Mouse (Mus musculus) bone marrow macrophage, adult 2 months (primary cell): ENCODE results near the gene Gm20721. TPM values are rescaled to one million over a fixed set of nuclear protein-coding genes. Genes with fewer than 3 reads are reported as not detected.

Source experiments
- H3K27ac ChIP-seq: 2 replicates; pipeline ENCODE4 v1.5.1; 2012; ENCODE audit warnings: low read depth, low read length; ENCODE audit not compliant: insufficient read depth
- H3K4me1 ChIP-seq: 2 replicates; pipeline ENCODE4 v1.6.1; 2012; ENCODE audit warnings: low read length; ENCODE audit not compliant: control insufficient read depth, insufficient read depth
- H3K4me3 ChIP-seq: 2 replicates; pipeline ENCODE4 v1.5.1; 2012; ENCODE audit warnings: mild to moderate bottlenecking, low read length, moderate library complexity; ENCODE audit not compliant: insufficient read depth
- CTCF ChIP-seq: IDR thresholded peaks from 2 replicates; pipeline ENCODE4 v1.5.1; 2012; ENCODE audit warnings: low read depth, mild to moderate bottlenecking, low read length, moderate library complexity
- POLR2A ChIP-seq: IDR thresholded peaks from 2 replicates; pipeline ENCODE4 v1.6.1; 2012; ENCODE audit warnings: mild to moderate bottlenecking, low read depth, low read length, borderline replicate concordance
- polyA plus RNA-seq: library from polyadenylated mRNA; stranded (reverse); fragments of >200 nt; gene quantifications from 2 replicates; pipeline ENCODE4 v1.2.4, GENCODE M21; 2012; ENCODE audit not compliant: missing spikeins, insufficient read depth, insufficient read length

Gene Gm20721
- polyA plus RNA-seq, 1 experiment: 4.1 TPM

GRCm38 (mm10) chr2:174344003-174344655 is 2.4 kb downstream of the Gm20721 start:
- H3K27ac ChIP-seq: peak overlapping the region; percentile 92
- TF ChIP-seq POLR2A (no peak), CTCF (no peak)
- peaks cover 44% of the 10 kb centered on the region for H3K4me1 ChIP-seq
- H3K4me3 ChIP-seq: peak overlapping the region; percentile 2; the same call in 1 of the 2 replicates

GRCm38 (mm10) chr2:174343566-174343965 is 2.9 kb downstream of the Gm20721 start:
- peak overlapping the region; percentile 92 for H3K27ac ChIP-seq
- H3K4me3 ChIP-seq: 0 out of 2 replicates have a peak overlapping the region, but pooled peaks have one; percentile 2
- TF ChIP-seq CTCF (no peak), POLR2A (no peak)
- H3K4me1 ChIP-seq: peaks cover 44% of the 10 kb centered on the region

- H3K4me3 ChIP-seq: no peak overlapping the region
- TF ChIP-seq POLR2A (no peak), CTCF (no peak)
- peaks cover 44% of the 10 kb centered on the region for H3K4me1 ChIP-seq
These were observed 3.6 kb downstream of the Gm20721 start for GRCm38 (mm10) chr2:174342793-174343400.

GRCm38 (mm10) chr2:174340893-174341580 is 5.5 kb downstream of the Gm20721 start:
- peaks cover 51% of the 10 kb centered on the region for H3K4me1 ChIP-seq
- no peak overlapping the region for H3K4me3 ChIP-seq
- H3K27ac ChIP-seq: no peak overlapping the region
- TF ChIP-seq CTCF: no peak
- no peak for TF ChIP-seq POLR2A

More at GRCm38 (mm10) chr2:174342793-174343400, 3.6 kb downstream of the Gm20721 start:
- H3K27ac ChIP-seq: peak overlapping the region; percentile 92

GRCm38 (mm10) chr2:174340229-174340892 is 6.2 kb downstream of the Gm20721 start:
- Histone ChIP-seq H3K27ac (no peak overlapping the region), H3K4me1 (peaks cover 50% of the 10 kb centered on the region), H3K4me3 (no peak overlapping the region)
- TF ChIP-seq POLR2A (no peak), CTCF (no peak)

- TF ChIP-seq CTCF: no peak
- no peak for TF ChIP-seq POLR2A
- Histone ChIP-seq H3K27ac (no peak overlapping the region), H3K4me1 (peaks cover 50% of the 10 kb centered on the region), H3K4me3 (no peak overlapping the region)
These were observed 6.8 kb downstream of the Gm20721 start for GRCm38 (mm10) chr2:174339701-174340100.

- Histone ChIP-seq H3K27ac (no peak overlapping the region), H3K4me1 (peaks cover 55% of the 10 kb centered on the region), H3K4me3 (no peak overlapping the region)
- no peak for TF ChIP-seq POLR2A
- TF ChIP-seq CTCF: no peak
These were observed 9.2 kb downstream of the Gm20721 start for GRCm38 (mm10) chr2:174337275-174337674.

- Histone ChIP-seq H3K27ac (no peak overlapping the region), H3K4me1 (peaks cover 40% of the 10 kb centered on the region), H3K4me3 (no peak overlapping the region)
- TF ChIP-seq POLR2A (no peak), CTCF (no peak)
These were observed 12.1 kb downstream of the Gm20721 start for GRCm38 (mm10) chr2:174334415-174334814.

- Histone ChIP-seq H3K27ac (no peak overlapping the region), H3K4me1 (peaks cover 40% of the 10 kb centered on the region), H3K4me3 (no peak overlapping the region)
- no peak for TF ChIP-seq CTCF
- TF ChIP-seq POLR2A: no peak
These were observed 13.1 kb downstream of the Gm20721 start for GRCm38 (mm10) chr2:174333239-174333890.
